ENCODE assay signal across 10 mouse cellular contexts in genomic region chr7:98156280-98156665, GRCm38 (mm10). TPM values are rescaled to one million over a fixed set of nuclear protein-coding genes. Genes with fewer than 3 reads are reported as not detected.
DNase-seq lines count a peak whose midpoint lies in the region; ATAC-seq and TF ChIP-seq lines count a peak whose summit lies in the region.
"Had no signal": no experiment of that assay in that cellular context is flagged by ENCODE, and none has a peak within 500 bp of the region (broad histone marks: within the 10 kb centered on the region; RNA-seq: fewer than 3 reads in every experiment).

No protein-coding gene starts in this region.

- peak; percentile 10; the same call in 1 of the 2 replicates for ATAC-seq in heart, postnatal 0 days (ENCODE audit: insufficient read depth, low read depth)
- 0 out of 2 replicates have a peak, but pooled peaks have one; percentile 18 for ATAC-seq in midbrain, embryonic 13.5 days
- no peak for ATAC-seq in midbrain, postnatal 0 days (ENCODE audit: low FRiP score)
- 0 out of 2 replicates have a peak, but pooled peaks have one; percentile 19 for ATAC-seq in forebrain, embryonic 14.5 days
- no peak; the same call in 1 of the 2 replicates for ATAC-seq in liver, embryonic 15.5 days (ENCODE audit: insufficient read depth)

- DNase-seq in heart, postnatal 0 days (ENCODE audit: low spot score), result no peak
- no peak for DNase-seq in heart, adult 8-10 months (ENCODE audit: low spot score)
- no peak for DNase-seq in midbrain, postnatal 0 days (ENCODE audit: low spot score)
- no peak for DNase-seq in forebrain, embryonic 14.5 days (ENCODE audit: low spot score)
- DNase-seq in T-cell, adult 2 months (ENCODE audit: low spot score), result no peak
- DNase-seq: cerebellum, adult 8-10 months had no signal

- no peak for TF ChIP-seq CTCF in heart, postnatal 0 days (IDR thresholded peaks at IDR 0.05; ENCODE audit: low read depth)
- no peak for TF ChIP-seq CTCF in midbrain, postnatal 0 days (IDR thresholded peaks at IDR 0.05)

- H3K27ac ChIP-seq in heart, postnatal 0 days (ENCODE audit: low read depth), result no peak overlapping the region
- no peak overlapping the region for H3K27ac ChIP-seq in midbrain, embryonic 13.5 days
- H3K27ac ChIP-seq in midbrain, postnatal 0 days (ENCODE audit: low read depth, low read length), result no peak overlapping the region
- no peak overlapping the region for H3K27ac ChIP-seq in forebrain, embryonic 14.5 days (ENCODE audit: low read depth, low read length)
- H3K27ac ChIP-seq in liver, embryonic 15.5 days (replicated peaks), result peak overlapping the region; percentile 82

- no peak for TF ChIP-seq EP300 in heart, postnatal 0 days (IDR thresholded peaks at IDR 0.05; ENCODE audit: low read depth)

- 13% methylated on average over 3 of the region's 3 CpGs for WGBS in heart, postnatal 0 days
- WGBS in midbrain, embryonic 13.5 days, result 75% methylated on average over 1 of the region's 3 CpGs
- WGBS in midbrain, postnatal 0 days, result 53% methylated on average over 3 of the region's 3 CpGs
- 58% methylated on average over 3 of the region's 3 CpGs for WGBS in forebrain, embryonic 14.5 days
- WGBS in liver, embryonic 15.5 days (ENCODE audit: insufficient replicate concordance), result 33% methylated on average over 3 of the region's 3 CpGs

- no peaks in the 10 kb centered on the region for H3K9me3 ChIP-seq in heart, postnatal 0 days (replicated peaks; ENCODE audit: control insufficient read depth, low read length)
- no peaks in the 10 kb centered on the region for H3K9me3 ChIP-seq in midbrain, embryonic 13.5 days
- H3K9me3 ChIP-seq in midbrain, postnatal 0 days (ENCODE audit: low read length), result no peaks in the 10 kb centered on the region
- no peaks in the 10 kb centered on the region for H3K9me3 ChIP-seq in forebrain, embryonic 14.5 days (replicated peaks; ENCODE audit: control insufficient read depth, low read length)
- no peaks in the 10 kb centered on the region for H3K9me3 ChIP-seq in liver, embryonic 15.5 days (replicated peaks)

- H3K27me3 ChIP-seq in heart, postnatal 0 days (ENCODE audit: control insufficient read depth, insufficient read depth, low read length), result no peaks in the 10 kb centered on the region; the same call in 1 of the 2 replicates
- H3K27me3 ChIP-seq in midbrain, embryonic 13.5 days, result 0 out of 2 replicates have a peak, but pooled peaks cover 2% of the 10 kb centered on the region
- no peaks in the 10 kb centered on the region for H3K27me3 ChIP-seq in midbrain, postnatal 0 days (ENCODE audit: insufficient read depth, low read length)
- H3K27me3 ChIP-seq in forebrain, embryonic 14.5 days (replicated peaks; ENCODE audit: control insufficient read depth, insufficient read depth, low read length), result no peaks in the 10 kb centered on the region
- no peaks in the 10 kb centered on the region for H3K27me3 ChIP-seq in liver, embryonic 15.5 days

- peaks cover 12% of the 10 kb centered on the region; the same call in 1 of the 2 replicates for H3K4me1 ChIP-seq in heart, postnatal 0 days (ENCODE audit: control insufficient read depth, insufficient read depth)
- H3K4me1 ChIP-seq in midbrain, embryonic 13.5 days (replicated peaks), result peaks cover 25% of the 10 kb centered on the region
- H3K4me1 ChIP-seq in midbrain, postnatal 0 days (ENCODE audit: insufficient read depth, low read length), result no peaks in the 10 kb centered on the region
- 0 out of 2 replicates have a peak, but pooled peaks cover 2% of the 10 kb centered on the region for H3K4me1 ChIP-seq in forebrain, embryonic 14.5 days (ENCODE audit: control insufficient read depth, insufficient read depth, low read length)
- peaks cover 62% of the 10 kb centered on the region for H3K4me1 ChIP-seq in liver, embryonic 15.5 days (replicated peaks)

- no peaks in the 10 kb centered on the region for H3K36me3 ChIP-seq in heart, postnatal 0 days (replicated peaks; ENCODE audit: control insufficient read depth, insufficient read depth, low read length)
- H3K36me3 ChIP-seq in midbrain, embryonic 13.5 days, result peaks cover 2% of the 10 kb centered on the region; the same call in 1 of the 2 replicates
- H3K36me3 ChIP-seq in midbrain, postnatal 0 days (ENCODE audit: insufficient read depth, low read length), result peaks cover 10% of the 10 kb centered on the region
- H3K36me3 ChIP-seq in forebrain, embryonic 14.5 days (ENCODE audit: control insufficient read depth, insufficient read depth, low read length), result no peaks in the 10 kb centered on the region
- peaks cover 59% of the 10 kb centered on the region for H3K36me3 ChIP-seq in liver, embryonic 15.5 days (replicated peaks)

- no peak overlapping the region for H3K4me2 ChIP-seq in heart, postnatal 0 days (ENCODE audit: low read depth, low read length)
- no peak overlapping the region for H3K4me2 ChIP-seq in midbrain, embryonic 13.5 days (replicated peaks)
- no peak overlapping the region for H3K4me2 ChIP-seq in midbrain, postnatal 0 days (ENCODE audit: low read depth, low read length, poor library complexity, severe bottlenecking)
- no peak overlapping the region for H3K4me2 ChIP-seq in forebrain, embryonic 14.5 days (ENCODE audit: low read length)
- H3K4me2 ChIP-seq in liver, embryonic 15.5 days, result no peak overlapping the region

- no peak overlapping the region for H3K4me3 ChIP-seq in heart, postnatal 0 days (ENCODE audit: low read depth, low read length)
- no peak overlapping the region for H3K4me3 ChIP-seq in midbrain, embryonic 13.5 days (replicated peaks)
- H3K4me3 ChIP-seq in midbrain, postnatal 0 days (ENCODE audit: low read depth, low read length), result no peak overlapping the region
- no peak overlapping the region for H3K4me3 ChIP-seq in forebrain, embryonic 14.5 days (ENCODE audit: low read depth, low read length)
- no peak overlapping the region for H3K4me3 ChIP-seq in liver, embryonic 15.5 days (replicated peaks)

- no peak overlapping the region for H3K9ac ChIP-seq in heart, postnatal 0 days (replicated peaks; ENCODE audit: low read depth, low read length)
- no peak overlapping the region for H3K9ac ChIP-seq in midbrain, embryonic 13.5 days (replicated peaks)
- no peak overlapping the region for H3K9ac ChIP-seq in midbrain, postnatal 0 days (replicated peaks; ENCODE audit: low read length, poor library complexity, severe bottlenecking)
- no peak overlapping the region for H3K9ac ChIP-seq in forebrain, embryonic 14.5 days (ENCODE audit: low read length)
- H3K9ac ChIP-seq in liver, embryonic 15.5 days, result no peak overlapping the region

RNA-seq across cellular contexts. Expression of gene Omp, which starts 11.0 kb away (rescaled TPM):
- 0.39 TPM in 1 of 2 replicates, not detected in the other for total RNA-seq in heart, postnatal 0 days (2014; rRNA removed; ENCODE audit: low replicate concordance)
- polyA plus RNA-seq in heart, postnatal 0 days (2015; fragmentation: Nextera tagmentation; extraction: Ambion mirVana), result 0.05 TPM in 1 of 2 replicates, not detected in the other
- under 1 TPM in 3 of 4 experiments, not detected in 1; 0.16 to 0.24 (median 0.20) TPM for total RNA-seq in heart, adult 8-10 months (2022)
- 0.21 and 0.28 TPM in 2 replicates for polyA plus RNA-seq in midbrain, embryonic 13.5 days (2015; fragmentation: Nextera tagmentation; extraction: Ambion mirVana)
- 0.55 and 0.57 TPM in 2 replicates for total RNA-seq in midbrain, postnatal 0 days (2014; rRNA removed)
- 0.22 and 0.46 TPM in 2 replicates for polyA plus RNA-seq in midbrain, postnatal 0 days (2015; fragmentation: Nextera tagmentation; extraction: Ambion mirVana)
- polyA plus RNA-seq in forebrain, embryonic 14.5 days (2014; fragmentation: Nextera tagmentation; extraction: Ambion mirVana), result 0.30 and 0.32 TPM in 2 replicates
- polyA plus RNA-seq in liver, embryonic 15.5 days (2015; fragmentation: Nextera tagmentation; extraction: Ambion mirVana), result 0.54 and 0.78 TPM in 2 replicates
- polyA plus RNA-seq: macrophage had no signal

RNA-seq across cellular contexts. Expression of gene Capn5, which starts 21.8 kb away (rescaled TPM):
- total RNA-seq in heart, postnatal 0 days (2014; rRNA removed; ENCODE audit: low replicate concordance), result 3.4 and 5.6 TPM in 2 replicates
- polyA plus RNA-seq in heart, postnatal 0 days (2015; fragmentation: Nextera tagmentation; extraction: Ambion mirVana), result 1.1 and 1.5 TPM in 2 replicates
- total RNA-seq in heart, adult 8-10 months (2022), result 1 to 10 TPM; 1.2 to 2.9 (median 1.6) TPM
- 10.1 and 10.8 TPM in 2 replicates for polyA plus RNA-seq in midbrain, embryonic 13.5 days (2015; fragmentation: Nextera tagmentation; extraction: Ambion mirVana)
- total RNA-seq in midbrain, postnatal 0 days (2014; rRNA removed), result 40.0 and 51.9 TPM in 2 replicates
- 20.7 and 20.9 TPM in 2 replicates for polyA plus RNA-seq in midbrain, postnatal 0 days (2015; fragmentation: Nextera tagmentation; extraction: Ambion mirVana)
- polyA plus RNA-seq in forebrain, embryonic 14.5 days (2014; fragmentation: Nextera tagmentation; extraction: Ambion mirVana), result 6.1 and 8.2 TPM in 2 replicates
- polyA plus RNA-seq in liver, embryonic 15.5 days (2015; fragmentation: Nextera tagmentation; extraction: Ambion mirVana), result 14.3 and 15.5 TPM in 2 replicates

RNA-seq across cellular contexts. Expression of gene Myo7a, which starts 36.9 kb away (rescaled TPM):
- total RNA-seq in heart, postnatal 0 days (2014; rRNA removed; ENCODE audit: low replicate concordance), result 7.1 and 20.0 TPM in 2 replicates
- 3.6 and 3.7 TPM in 2 replicates for polyA plus RNA-seq in heart, postnatal 0 days (2015; fragmentation: Nextera tagmentation; extraction: Ambion mirVana)
- total RNA-seq in heart, adult 8-10 months (2022), result 1 to 10 TPM; 3.6 to 4.7 (median 4.3) TPM
- 17.8 and 19.0 TPM in 2 replicates for polyA plus RNA-seq in midbrain, embryonic 13.5 days (2015; fragmentation: Nextera tagmentation; extraction: Ambion mirVana)
- 66.0 and 74.3 TPM in 2 replicates for total RNA-seq in midbrain, postnatal 0 days (2014; rRNA removed)
- polyA plus RNA-seq in midbrain, postnatal 0 days (2015; fragmentation: Nextera tagmentation; extraction: Ambion mirVana), result 11.1 and 14.6 TPM in 2 replicates
- 7.7 and 10.7 TPM in 2 replicates for polyA plus RNA-seq in forebrain, embryonic 14.5 days (2014; fragmentation: Nextera tagmentation; extraction: Ambion mirVana)
- polyA plus RNA-seq in liver, embryonic 15.5 days (2015; fragmentation: Nextera tagmentation; extraction: Ambion mirVana), result 8.8 and 9.8 TPM in 2 replicates

RNA-seq across cellular contexts. Expression of gene B3gnt6, which starts 43.0 kb away (rescaled TPM):
- not detected in 2 replicates for total RNA-seq in heart, postnatal 0 days (2014; rRNA removed; ENCODE audit: low replicate concordance)
- not detected in 2 replicates for polyA plus RNA-seq in heart, postnatal 0 days (2015; fragmentation: Nextera tagmentation; extraction: Ambion mirVana)
- total RNA-seq in heart, adult 8-10 months (2022), result not detected
- polyA plus RNA-seq in midbrain, embryonic 13.5 days (2015; fragmentation: Nextera tagmentation; extraction: Ambion mirVana), result 0.07 and 0.10 TPM in 2 replicates
- 1.5 and 2.0 TPM in 2 replicates for total RNA-seq in midbrain, postnatal 0 days (2014; rRNA removed)
- polyA plus RNA-seq in midbrain, postnatal 0 days (2015; fragmentation: Nextera tagmentation; extraction: Ambion mirVana), result 1.3 TPM in 2 replicates
- polyA plus RNA-seq in forebrain, embryonic 14.5 days (2014; fragmentation: Nextera tagmentation; extraction: Ambion mirVana), result 0.19 and 0.32 TPM in 2 replicates
- polyA plus RNA-seq in liver, embryonic 15.5 days (2015; fragmentation: Nextera tagmentation; extraction: Ambion mirVana), result 0.08 TPM in 1 of 2 replicates, not detected in the other
- polyA plus RNA-seq: embryonic facial prominence, embryonic 11.5 days; macrophage had no signal

Comparison
In these comparisons a context has a peak if more than half of its experiments do, and no peak if none do; other contexts are left out.
1. ATAC-seq: peak in heart, postnatal 0 days (single experiment), midbrain, embryonic 13.5 days (single experiment) and forebrain, embryonic 14.5 days (single experiment); none in midbrain, postnatal 0 days (single experiment) and liver, embryonic 15.5 days (single experiment).